Mouse (Mus musculus): Measurements from ENCODE around the gene Ptprn2.

GRCm38 (mm10) chr12:116710716-116711115, 225.2 kb downstream of the Ptprn2 start:
- TF ChIP-seq POLR2AphosphoS2 (IDR thresholded peaks at IDR 0.05; ENCODE audit: low read depth, low read length), result no peak
- TF ChIP-seq CTCF (conservative IDR thresholded peaks at IDR 0.05 in 1 of 2, IDR thresholded peaks at IDR 0.05 in 1 of 2; ENCODE audit: low read depth in 2 of 2, low read length in 2 of 2), result no peak
- TF ChIP-seq GABPA (IDR thresholded peaks at IDR 0.05; ENCODE audit: insufficient replicate concordance, low read depth, low read length), result no peak
- TF ChIP-seq ZKSCAN1 (IDR thresholded peaks at IDR 0.05; ENCODE audit: borderline replicate concordance, low read depth, low read length), result no peak
- no peak for TF ChIP-seq MAZ (IDR thresholded peaks at IDR 0.05; ENCODE audit: low read depth, low read length)
- no peak for TF ChIP-seq MAFK (IDR thresholded peaks at IDR 0.05; ENCODE audit: insufficient replicate concordance, low read length)
- TF ChIP-seq POLR2A (IDR thresholded peaks at IDR 0.05; ENCODE audit: low read depth, low read length), result no peak
- no peak for TF ChIP-seq NRF1 (IDR thresholded peaks at IDR 0.05; ENCODE audit: low read depth, low read length)
- no peak for TF ChIP-seq SMC3 (IDR thresholded peaks at IDR 0.05; ENCODE audit: low read depth, low read length)
- no peak for TF ChIP-seq CHD2 (IDR thresholded peaks at IDR 0.05; ENCODE audit: low read length)
